Mouse (Mus musculus) heart, postnatal 4 days (tissue): ENCODE results near the gene Dcaf11. TPM values are rescaled to one million over a fixed set of nuclear protein-coding genes. Genes with fewer than 3 reads are reported as not detected.

Experiments used
- DNase-seq: peaks from one replicate; pipeline ENCODE4 v3.0.0; 2021
- total RNA-seq, 2 experiments: library from RNA; stranded (reverse); gene quantifications; 2 replicates each; pipeline ENCODE4 v1.2.3; 2021

Gene Dcaf11
- total RNA-seq, 2 experiments from 2014 or later: 60.8 to 63.0 TPM

GRCm38 (mm10) chr14:55617822-55618221, 58.0 kb downstream of the Dcaf11 start, which contains the start of gene Rec8:
TSS of gene Rec8 (plus strand) at chr14:55618037.
- peak; percentile 43 for DNase-seq

- DNase-seq: no peak
Observed at GRCm38 (mm10) chr14:55618486-55619195, 58.8 kb downstream of the Dcaf11 start.

Other genes with a start within 250 kb of the Dcaf11 start
- gene Dhrs4, start 81.2 kb upstream of the Dcaf11 start, total RNA-seq: 100 to 1,000 TPM; 102 to 115 TPM
- gene Carmil3, start 69.4 kb upstream of the Dcaf11 start, total RNA-seq: 1 to 10 TPM; 2.9 to 5.9 TPM
- gene Cpne6, start 49.6 kb upstream of the Dcaf11 start, total RNA-seq: under 1 TPM in 1 of 2 experiments, not detected in 1; 0.12 TPM
- not detected for gene Nrl, start 35.0 kb upstream of the Dcaf11 start, total RNA-seq
- gene Pck2, start 19.7 kb upstream of the Dcaf11 start, total RNA-seq: 10 to 100 TPM; 19.7 to 21.5 TPM
- gene A730061H03Rik, start 400 bp downstream of the Dcaf11 start, total RNA-seq: not detected
- gene Fitm1, start 15.6 kb downstream of the Dcaf11 start, total RNA-seq: 100 to 1,000 TPM; 122 to 152 TPM
- 100 to 1,000 TPM; 232 to 244 TPM for gene Psme1, start 18.1 kb downstream of the Dcaf11 start, total RNA-seq
- 10 to 100 TPM; 37.3 to 40.1 TPM for gene Emc9, start 25.3 kb downstream of the Dcaf11 start, total RNA-seq
- 100 to 1,000 TPM; 127 to 153 TPM for gene Psme2, start 31.1 kb downstream of the Dcaf11 start, total RNA-seq
- gene Rnf31, start 31.7 kb downstream of the Dcaf11 start, total RNA-seq: 10 to 100 TPM; 25.9 to 27.9 TPM
- gene Irf9, start 43.6 kb downstream of the Dcaf11 start, total RNA-seq: 1 to 10 TPM; 7.6 to 9.9 TPM
- gene Rec8, start 58.0 kb downstream of the Dcaf11 start, total RNA-seq: under 1 TPM; 0.43 to 0.54 TPM
- 10 to 100 TPM; 64.6 to 67.1 TPM for gene Ipo4, start 76.0 kb downstream of the Dcaf11 start, total RNA-seq
- gene Gm49378, start 77.9 kb downstream of the Dcaf11 start, total RNA-seq: 1 to 10 TPM; 3.7 to 4.3 TPM
- 10 to 100 TPM; 60.1 to 72.3 TPM for gene Tm9sf1, start 83.8 kb downstream of the Dcaf11 start, total RNA-seq
- 1 to 10 TPM; 1.1 to 1.2 TPM for gene Tssk4, start 90.2 kb downstream of the Dcaf11 start, total RNA-seq
- gene Mdp1, start 100.5 kb downstream of the Dcaf11 start, total RNA-seq: 10 to 100 TPM; 63.2 to 66.7 TPM
- gene Gmpr2, start 111.9 kb downstream of the Dcaf11 start, total RNA-seq: 10 to 100 TPM; 16.6 to 21.0 TPM
- 100 to 1,000 TPM; 296 to 328 TPM for gene Nedd8, start 112.1 kb downstream of the Dcaf11 start, total RNA-seq
- gene Tinf2, start 121.8 kb downstream of the Dcaf11 start, total RNA-seq: 10 to 100 TPM; 23.4 to 25.7 TPM
- gene Tgm1, start 153.9 kb downstream of the Dcaf11 start, total RNA-seq: under 1 TPM; 0.20 to 0.50 TPM
- 10 to 100 TPM; 13.1 to 13.9 TPM for gene Rabggta, start 162.3 kb downstream of the Dcaf11 start, total RNA-seq
- gene Dhrs1, start 185.7 kb downstream of the Dcaf11 start, total RNA-seq: 10 to 100 TPM; 46.0 to 51.4 TPM
- 10 to 100 TPM; 17.8 to 18.3 TPM for gene Nop9, start 185.7 kb downstream of the Dcaf11 start, total RNA-seq
- 1 to 10 TPM; 1.2 to 2.2 TPM for gene Cideb, start 198.5 kb downstream of the Dcaf11 start, total RNA-seq
- under 1 TPM; 0.11 to 0.26 TPM for gene Ltb4r2, start 201.4 kb downstream of the Dcaf11 start, total RNA-seq
- gene Ltb4r1, start 206.0 kb downstream of the Dcaf11 start, total RNA-seq: under 1 TPM; 0.50 TPM
- gene Adcy4, start 224.1 kb downstream of the Dcaf11 start, total RNA-seq: 10 to 100 TPM; 18.9 to 22.3 TPM
- gene Ripk3, start 228.9 kb downstream of the Dcaf11 start, total RNA-seq: 10 to 100 TPM; 10.6 to 14.0 TPM